Mouse (Mus musculus): Measurements from ENCODE around the gene Ncbp2.

Ncbp2 gene

GRCm38 (mm10) chr16:31948345-31948774, at the start of gene Ncbp2, which contains the start of gene 0610012G03Rik:
Gene Ncbp2, plus strand, starts transcription at chr16:31948513.
Gene 0610012G03Rik, minus strand, starts transcription at chr16:31948494.
- DNase-seq (ENCODE audit: low spot score in 2 of 2): peak; percentile 84 to 95

- DNase-seq (ENCODE audit: low spot score in 2 of 2): peak; percentile 87 to 94
These were observed 49.6 kb upstream of the Ncbp2 start for GRCm38 (mm10) chr16:31898546-31899326.

GRCm38 (mm10) chr16:31901886-31902285, 46.4 kb upstream of the Ncbp2 start:
- no peak for DNase-seq (ENCODE audit: low spot score in 2 of 2)

- DNase-seq (ENCODE audit: low spot score in 2 of 2): peak in 1 of 2 experiments; percentile 47
These were observed 45.1 kb upstream of the Ncbp2 start for GRCm38 (mm10) chr16:31903239-31903638.

- DNase-seq (ENCODE audit: low spot score in 2 of 2): no peak
These were observed 43.0 kb upstream of the Ncbp2 start for GRCm38 (mm10) chr16:31905331-31905730.

- DNase-seq (ENCODE audit: low spot score in 2 of 2): peak in 1 of 2 experiments; percentile 42
These were observed 42.2 kb upstream of the Ncbp2 start for GRCm38 (mm10) chr16:31905891-31906825.

GRCm38 (mm10) chr16:31906896-31907295, 41.4 kb upstream of the Ncbp2 start:
- peak in 1 of 2 experiments; percentile 39 for DNase-seq (ENCODE audit: low spot score in 2 of 2)

GRCm38 (mm10) chr16:31908959-31909358, 39.4 kb upstream of the Ncbp2 start:
- DNase-seq (ENCODE audit: low spot score in 2 of 2): peak in 1 of 2 experiments; percentile 74

- DNase-seq (ENCODE audit: low spot score in 2 of 2): no peak
These were observed 37.9 kb upstream of the Ncbp2 start for GRCm38 (mm10) chr16:31910281-31910847.

- DNase-seq (ENCODE audit: low spot score in 2 of 2): no peak
These were observed 30.5 kb upstream of the Ncbp2 start for GRCm38 (mm10) chr16:31917776-31918175.

- DNase-seq (ENCODE audit: low spot score in 2 of 2): peak in 1 of 2 experiments; percentile 95
These were observed 30.0 kb upstream of the Ncbp2 start for GRCm38 (mm10) chr16:31918248-31918724.

GRCm38 (mm10) chr16:31924368-31924767, 23.9 kb upstream of the Ncbp2 start:
- DNase-seq (ENCODE audit: low spot score in 2 of 2): no peak

- DNase-seq (ENCODE audit: low spot score in 2 of 2): no peak
These were observed 22.2 kb upstream of the Ncbp2 start for GRCm38 (mm10) chr16:31926091-31926490.

- DNase-seq (ENCODE audit: low spot score in 2 of 2): no peak
These were observed 21.6 kb upstream of the Ncbp2 start for GRCm38 (mm10) chr16:31926547-31927182.

- no peak for DNase-seq (ENCODE audit: low spot score in 2 of 2)
These were observed 20.9 kb upstream of the Ncbp2 start for GRCm38 (mm10) chr16:31927412-31927811.

- DNase-seq (ENCODE audit: low spot score in 2 of 2): peak in 1 of 2 experiments; percentile 61
These were observed 17.0 kb upstream of the Ncbp2 start for GRCm38 (mm10) chr16:31931330-31931729.

- DNase-seq (ENCODE audit: low spot score in 2 of 2): peak in 1 of 2 experiments; percentile 56
These were observed 16.1 kb upstream of the Ncbp2 start for GRCm38 (mm10) chr16:31932255-31932654.

GRCm38 (mm10) chr16:31932840-31933697, 15.2 kb upstream of the Ncbp2 start:
- DNase-seq (ENCODE audit: low spot score in 2 of 2): peak; percentile 91 to 93

GRCm38 (mm10) chr16:31933751-31934549, 14.4 kb upstream of the Ncbp2 start, which contains the start of gene Pigz:
Gene Pigz, plus strand, starts transcription at chr16:31933851.
- peak in 1 of 2 experiments; percentile 60 for DNase-seq (ENCODE audit: low spot score in 2 of 2)
